Mouse (Mus musculus) limb, embryonic 14.5 days (tissue): ENCODE measurements around the gene Ccl26. TPM values are rescaled to one million over a fixed set of nuclear protein-coding genes. Genes with fewer than 3 reads are reported as not detected.

Experiments
- ATAC-seq: fragments of 200-750 bp; cut with Nextera tagmentation; 2 replicates; pipeline ENCODE4 v1.8.0; 2017; ENCODE audit warnings: low read depth, moderate number of reproducible peaks, moderate TSS enrichment; ENCODE audit not compliant: low FRiP score
- DNase-seq: peaks from one replicate; pipeline ENCODE4 v3.0.0-alpha.2; 2015; ENCODE audit warnings: low spot score
- H3K27ac ChIP-seq: fragments of 300-500 bp; sonication (generic); replicated peaks from 2 replicates; pipeline ENCODE4 v1.5.1; 2014; ENCODE audit warnings: low read depth, mild to moderate bottlenecking, low read length, moderate library complexity, mixed read lengths
- H3K27me3 ChIP-seq: fragments of 300-500 bp; sonication (generic); 2 replicates; pipeline ENCODE4 v1.6.1; 2014; ENCODE audit warnings: low read length, mixed read lengths; ENCODE audit not compliant: control insufficient read depth, insufficient read depth
- H3K36me3 ChIP-seq: fragments of 300-500 bp; sonication (generic); 2 replicates; pipeline ENCODE4 v1.6.1; 2014; ENCODE audit warnings: mild to moderate bottlenecking, low read length, moderate library complexity, mixed read lengths; ENCODE audit not compliant: control insufficient read depth, insufficient read depth
- H3K4me1 ChIP-seq: fragments of 300-500 bp; sonication (generic); 2 replicates; pipeline ENCODE4 v1.6.1; 2014; ENCODE audit warnings: antibody characterized with exemption, low read length, mixed read lengths; ENCODE audit not compliant: control insufficient read depth, insufficient read depth
- H3K4me2 ChIP-seq: fragments of 300-500 bp; sonication (generic); replicated peaks from 2 replicates; pipeline ENCODE4 v1.6.1; 2014; ENCODE audit warnings: low read depth, mild to moderate bottlenecking, low read length, moderate library complexity; ENCODE audit not compliant: severe bottlenecking
- H3K4me3 ChIP-seq: fragments of 300-500 bp; sonication (generic); replicated peaks from 2 replicates; pipeline ENCODE4 v1.5.1; 2014; ENCODE audit warnings: low read length
- H3K9ac ChIP-seq: fragments of 300-500 bp; sonication (generic); 2 replicates; pipeline ENCODE4 v1.6.1; 2014; ENCODE audit warnings: mild to moderate bottlenecking, low read depth, low read length, moderate library complexity; ENCODE audit not compliant: severe bottlenecking
- H3K9me3 ChIP-seq: fragments of 300-500 bp; sonication (generic); 2 replicates; pipeline ENCODE4 v1.6.1; 2016; ENCODE audit warnings: low read length; ENCODE audit not compliant: control insufficient read depth
- POLR2A ChIP-seq: fragments of 200-500 bp; IDR thresholded peaks from 2 replicates; pipeline ENCODE4 v1.8.0; 2012; ENCODE audit warnings: inconsistent platforms, mild to moderate bottlenecking, moderate library complexity, borderline replicate concordance; ENCODE audit not compliant: insufficient read depth, insufficient read length; ENCODE audit errors: extremely low read depth
- WGBS: fragments of 180-500 bp; shearing (Covaris S2); extraction: QIAGEN DNeasy Blood & Tissue Kit; methylation state at CpG from one replicate; pipeline ENCODE4 v1.1.7; 2014; 5-methylcytosine and 5-hydroxymethylcytosine counted together
- polyA plus RNA-seq, 2 experiments: library from polyadenylated mRNA; depleted of rRNA in 1 of 2; stranded (reverse) in 1 of 2; unstranded in 1 of 2; fragments of >200 nt; fragmentation: Nextera tagmentation in 1 of 2; extraction: Ambion mirVana in 1 of 2; gene quantifications; 2 replicates each; pipeline versions ENCODE4 v1.2.1 to v1.2.3; 2012 to 2014

Ccl26 gene
- polyA plus RNA-seq, 2 experiments: not detected

DNA sequence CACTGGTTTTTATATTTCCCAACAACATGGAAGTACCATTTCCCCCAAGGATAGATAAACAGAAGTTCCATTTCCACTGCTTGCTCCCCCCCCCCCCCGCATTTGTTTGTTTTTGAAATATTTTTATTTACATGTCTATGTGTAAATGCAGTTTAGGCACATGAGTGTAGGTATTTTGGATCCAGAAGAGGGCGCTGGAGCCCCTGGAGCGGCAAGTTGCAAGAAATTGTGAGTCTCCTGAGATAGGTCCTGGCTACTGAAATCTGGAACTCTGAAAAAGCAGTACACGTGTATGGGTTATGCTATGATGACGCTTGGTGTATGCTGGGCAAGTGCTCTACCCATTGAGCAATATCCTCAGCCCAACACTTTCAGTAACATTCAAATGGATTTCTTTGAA is 52.3 kb downstream of the Ccl26 start:
- DNase-seq: no peak
- ATAC-seq: no peak
- no peak for TF ChIP-seq POLR2A
- H3K36me3 ChIP-seq: peaks cover 7% of the 10 kb centered on the region; the same call in 1 of the 2 replicates
- no peak overlapping the region for H3K4me3 ChIP-seq
- no peaks in the 10 kb centered on the region for H3K27me3 ChIP-seq
- H3K4me1 ChIP-seq: peaks cover 30% of the 10 kb centered on the region
- no peak overlapping the region for H3K27ac ChIP-seq
- 54% methylated on average over 5 of the region's 5 CpGs for WGBS
- no peak overlapping the region for H3K9ac ChIP-seq
- H3K9me3 ChIP-seq: peaks cover 4% of the 10 kb centered on the region; the same call in 1 of the 2 replicates
- H3K4me2 ChIP-seq: no peak overlapping the region

Other genes starting within 250 kb of the Ccl26 start
- gene Fkbp6, start 213.5 kb downstream of the Ccl26 start, polyA plus RNA-seq (2012; rRNA removed): 0.06 and 0.32 TPM in 2 replicates
- not detected in 2 replicates for gene Fkbp6, start 213.5 kb downstream of the Ccl26 start, polyA plus RNA-seq (2014; fragmentation: Nextera tagmentation; extraction: Ambion mirVana)
- not detected in 2 replicates for gene Trim50, start 210.3 kb downstream of the Ccl26 start, polyA plus RNA-seq (2012; rRNA removed)
- not detected in 2 replicates for gene Trim50, start 210.3 kb downstream of the Ccl26 start, polyA plus RNA-seq (2014; fragmentation: Nextera tagmentation; extraction: Ambion mirVana)
- gene Nsun5, start 193.6 kb downstream of the Ccl26 start, polyA plus RNA-seq (2012; rRNA removed): 52.1 and 65.4 TPM in 2 replicates
- gene Nsun5, start 193.6 kb downstream of the Ccl26 start, polyA plus RNA-seq (2014; fragmentation: Nextera tagmentation; extraction: Ambion mirVana): 26.2 and 29.1 TPM in 2 replicates
- gene Pom121, start 169.0 kb downstream of the Ccl26 start, polyA plus RNA-seq (2012; rRNA removed): 38.1 and 53.0 TPM in 2 replicates
- 15.3 and 18.3 TPM in 2 replicates for gene Pom121, start 169.0 kb downstream of the Ccl26 start, polyA plus RNA-seq (2014; fragmentation: Nextera tagmentation; extraction: Ambion mirVana)
- 45.9 and 56.9 TPM in 2 replicates for gene Hip1, start 18.4 kb downstream of the Ccl26 start, polyA plus RNA-seq (2012; rRNA removed)
- 47.0 and 49.1 TPM in 2 replicates for gene Hip1, start 18.4 kb downstream of the Ccl26 start, polyA plus RNA-seq (2014; fragmentation: Nextera tagmentation; extraction: Ambion mirVana)
- gene Ccl24, start 9.5 kb upstream of the Ccl26 start, polyA plus RNA-seq (2012; rRNA removed): 1.7 and 2.1 TPM in 2 replicates
- 1.8 and 2.3 TPM in 2 replicates for gene Ccl24, start 9.5 kb upstream of the Ccl26 start, polyA plus RNA-seq (2014; fragmentation: Nextera tagmentation; extraction: Ambion mirVana)
- gene Rhbdd2, start 69.0 kb upstream of the Ccl26 start, polyA plus RNA-seq (2012; rRNA removed): 30.6 and 39.5 TPM in 2 replicates
- 38.9 and 41.6 TPM in 2 replicates for gene Rhbdd2, start 69.0 kb upstream of the Ccl26 start, polyA plus RNA-seq (2014; fragmentation: Nextera tagmentation; extraction: Ambion mirVana)
- 99.2 and 132 TPM in 2 replicates for gene Por, start 106.5 kb upstream of the Ccl26 start, polyA plus RNA-seq (2012; rRNA removed)
- 64.7 and 71.6 TPM in 2 replicates for gene Por, start 106.5 kb upstream of the Ccl26 start, polyA plus RNA-seq (2014; fragmentation: Nextera tagmentation; extraction: Ambion mirVana)
- 21.3 and 23.7 TPM in 2 replicates for gene Tmem120a, start 180.9 kb upstream of the Ccl26 start, polyA plus RNA-seq (2012; rRNA removed)
- 44.3 and 48.1 TPM in 2 replicates for gene Tmem120a, start 180.9 kb upstream of the Ccl26 start, polyA plus RNA-seq (2014; fragmentation: Nextera tagmentation; extraction: Ambion mirVana)
- gene Styxl1, start 214.8 kb upstream of the Ccl26 start, polyA plus RNA-seq (2012; rRNA removed): 0.08 and 0.10 TPM in 2 replicates
- gene Styxl1, start 214.8 kb upstream of the Ccl26 start, polyA plus RNA-seq (2014; fragmentation: Nextera tagmentation; extraction: Ambion mirVana): 0.15 TPM in 1 of 2 replicates, not detected in the other
- gene Mdh2, start 214.9 kb upstream of the Ccl26 start, polyA plus RNA-seq (2012; rRNA removed): 339 and 354 TPM in 2 replicates
- 429 and 442 TPM in 2 replicates for gene Mdh2, start 214.9 kb upstream of the Ccl26 start, polyA plus RNA-seq (2014; fragmentation: Nextera tagmentation; extraction: Ambion mirVana)
- 0.53 and 0.55 TPM in 2 replicates for gene Srrm3, start 243.3 kb upstream of the Ccl26 start, polyA plus RNA-seq (2012; rRNA removed)
- 0.07 and 0.12 TPM in 2 replicates for gene Srrm3, start 243.3 kb upstream of the Ccl26 start, polyA plus RNA-seq (2014; fragmentation: Nextera tagmentation; extraction: Ambion mirVana)